Mouse (Mus musculus) myocyte (in vitro differentiated cells): ENCODE results near the gene Kcnd2.

ENCODE experiments used
- MYOG ChIP-seq, 3 experiments: IDR thresholded peaks; one replicate each; pipeline ENCODE4 v1.6.1; 2011; ENCODE audit warnings: control low read depth in 2 of 3, low read depth in 2 of 3, mild to moderate bottlenecking in 2 of 3; ENCODE audit not compliant: insufficient read length in 2 of 3, control insufficient read depth in 1 of 3, insufficient read depth in 1 of 3
- POLR2A ChIP-seq: IDR thresholded peaks from one replicate; pipeline ENCODE4 v1.6.1; 2011; ENCODE audit warnings: low read depth, mild to moderate bottlenecking, control low read depth, moderate library complexity; ENCODE audit not compliant: insufficient read length
- POLR2AphosphoS2 ChIP-seq: IDR thresholded peaks from one replicate; pipeline ENCODE4 v1.6.1; 2011; ENCODE audit warnings: low read depth, control low read depth; ENCODE audit not compliant: insufficient read length
- REST ChIP-seq: IDR thresholded peaks from one replicate; pipeline ENCODE4 v1.6.1; 2011; ENCODE audit warnings: mild to moderate bottlenecking, control low read depth, moderate library complexity; ENCODE audit not compliant: insufficient read depth, insufficient read length
- TCF12 ChIP-seq: IDR thresholded peaks from one replicate; pipeline ENCODE4 v1.6.1; 2011; ENCODE audit warnings: mild to moderate bottlenecking, control low read depth; ENCODE audit not compliant: poor library complexity, insufficient read depth, severe bottlenecking
- USF1 ChIP-seq: IDR thresholded peaks from one replicate; pipeline ENCODE4 v1.6.1; 2011; ENCODE audit warnings: low read depth, mild to moderate bottlenecking, control low read depth, moderate library complexity

GRCm38 (mm10) chr6:21325251-21325650, 109.9 kb downstream of the Kcnd2 start:
- no peak for TF ChIP-seq POLR2A
- no peak for TF ChIP-seq TCF12
- no peak for TF ChIP-seq MYOG (IDR thresholded peaks at IDR 0.05; ENCODE audit: control insufficient read depth in 1 of 3, insufficient read depth in 1 of 3, insufficient read length in 2 of 3, low read depth in 2 of 3)
- TF ChIP-seq POLR2AphosphoS2: no peak
- no peak for TF ChIP-seq REST
- TF ChIP-seq USF1: no peak
